Mouse (Mus musculus) kidney, postnatal 36 days (tissue): ENCODE measurements around the gene Zfp593.
A peak's percentile ranks its signal among the peaks of the same experiment; 100 is the strongest.

Experiments used
- DNase-seq, 2 experiments: peaks; one replicate each; pipeline ENCODE4 v3.0.0; 2021 to 2022; ENCODE audit warnings: mixed read lengths in 2 of 2

Zfp593 gene

GRCm38 (mm10) chr4:134256407-134257197, 11.2 kb upstream of the Zfp593 start:
- peak; percentile 70 to 74 for DNase-seq

DNA sequence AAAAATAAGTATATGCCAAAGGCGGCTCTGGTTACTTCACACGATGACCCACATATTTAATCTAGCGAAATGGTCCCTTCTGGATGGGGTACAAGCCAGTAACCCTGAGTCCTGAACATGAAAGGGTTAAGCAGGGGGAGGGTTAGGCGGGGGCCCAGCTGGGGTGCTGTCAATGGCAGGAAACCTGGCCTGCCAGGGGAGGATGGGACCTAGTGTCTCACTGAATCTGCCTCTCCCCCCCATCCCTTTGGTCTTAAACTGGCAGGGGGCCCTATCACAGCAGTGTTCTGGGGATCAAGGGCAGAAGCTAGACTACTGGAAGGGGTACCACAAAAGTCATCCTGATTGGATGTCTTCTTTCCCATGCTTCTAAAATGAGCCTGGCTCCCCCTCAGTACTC, 10.5 kb upstream of the Zfp593 start:
- peak; percentile 46 to 60 for DNase-seq

- no peak for DNase-seq
These were observed 9.4 kb upstream of the Zfp593 start for GRCm38 (mm10) chr4:134254835-134255234.

- peak; percentile 56 to 59 for DNase-seq
These were observed 8.4 kb upstream of the Zfp593 start, which contains the start of gene Grrp1 for GRCm38 (mm10) chr4:134253722-134254324. Gene Grrp1, minus strand, starts transcription at chr4:134254106.

GRCm38 (mm10) chr4:134252911-134253721, 7.7 kb upstream of the Zfp593 start:
- DNase-seq = peak; percentile 59 to 62

GRCm38 (mm10) chr4:134252131-134252910, 6.9 kb upstream of the Zfp593 start:
- DNase-seq = peak; percentile 42 to 59

GRCm38 (mm10) chr4:134251241-134252130, 6.1 kb upstream of the Zfp593 start:
- peak in 1 of 2 experiments; percentile 54 for DNase-seq

DNA sequence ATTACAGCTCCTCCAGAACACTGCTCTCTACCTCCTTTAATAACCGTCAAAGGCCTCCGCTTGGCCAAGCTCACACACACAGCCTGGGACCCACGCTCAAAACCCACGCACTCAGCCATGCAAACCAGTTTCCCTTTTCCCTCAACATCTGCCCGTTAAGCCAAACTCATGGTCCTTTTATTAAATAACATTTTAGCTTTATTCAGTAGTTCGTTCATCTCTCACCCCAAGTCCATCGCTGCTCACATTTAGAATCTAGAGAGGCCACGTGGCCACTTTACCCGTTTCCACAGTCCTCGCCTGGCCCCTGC, 5.5 kb upstream of the Zfp593 start:
- no peak for DNase-seq

- no peak for DNase-seq
These were observed 4.9 kb upstream of the Zfp593 start for GRCm38 (mm10) chr4:134250116-134250929.

DNA sequence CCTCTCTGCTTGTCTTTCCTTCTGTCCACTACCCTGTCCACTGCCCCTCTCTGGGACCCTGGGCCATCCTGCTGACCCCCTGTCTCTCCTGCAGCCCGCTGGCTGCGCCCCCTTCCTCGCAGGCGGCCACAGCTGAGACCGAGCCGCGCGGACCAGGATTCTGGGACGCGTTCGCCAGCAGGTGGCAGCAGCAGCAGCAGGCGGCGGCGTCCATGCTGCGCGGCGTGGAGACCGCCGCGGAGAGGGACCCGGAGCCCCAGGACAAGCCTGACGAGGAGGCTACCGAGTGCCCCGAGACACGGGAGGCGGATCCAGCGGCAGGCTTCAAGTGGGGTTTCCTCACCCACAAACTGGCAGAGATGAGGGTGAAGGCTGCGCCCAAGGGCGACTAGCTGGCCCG, 4.3 kb upstream of the Zfp593 start:
- peak; percentile 64 to 93 for DNase-seq

GRCm38 (mm10) chr4:134246719-134247258, 1.4 kb upstream of the Zfp593 start, which contains the start of gene Gm30191:
Gene Gm30191, plus strand, starts transcription at chr4:134246935.
- DNase-seq = peak in 1 of 2 experiments; percentile 42

GRCm38 (mm10) chr4:134246256-134246655, 864 bp upstream of the Zfp593 start:
- peak in 1 of 2 experiments; percentile 56 for DNase-seq

- DNase-seq = no peak
These were observed 1.7 kb downstream of the Zfp593 start, which contains the start of gene E130218I03Rik for GRCm38 (mm10) chr4:134243516-134244250. Gene E130218I03Rik, plus strand, starts transcription at chr4:134243662.

DNA sequence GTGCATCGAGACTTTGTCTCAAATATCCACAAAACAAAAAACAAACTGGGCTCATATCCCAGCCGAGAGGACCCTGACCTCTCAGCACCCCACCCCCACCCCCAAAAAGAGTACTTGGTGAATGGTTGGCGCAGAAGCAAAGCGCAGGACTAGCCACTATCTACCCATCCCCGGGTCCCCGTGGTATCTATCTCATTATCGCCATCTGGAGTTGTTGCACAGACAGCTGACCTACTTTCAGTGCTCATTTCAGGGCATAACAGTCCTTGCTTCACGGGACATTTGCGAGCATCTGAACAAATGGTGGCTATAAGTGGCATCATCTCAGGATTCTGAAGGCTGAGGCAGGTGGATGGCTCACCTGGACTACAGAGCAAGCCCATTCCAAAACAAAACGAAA, 6.7 kb downstream of the Zfp593 start:
- DNase-seq = no peak

DNA sequence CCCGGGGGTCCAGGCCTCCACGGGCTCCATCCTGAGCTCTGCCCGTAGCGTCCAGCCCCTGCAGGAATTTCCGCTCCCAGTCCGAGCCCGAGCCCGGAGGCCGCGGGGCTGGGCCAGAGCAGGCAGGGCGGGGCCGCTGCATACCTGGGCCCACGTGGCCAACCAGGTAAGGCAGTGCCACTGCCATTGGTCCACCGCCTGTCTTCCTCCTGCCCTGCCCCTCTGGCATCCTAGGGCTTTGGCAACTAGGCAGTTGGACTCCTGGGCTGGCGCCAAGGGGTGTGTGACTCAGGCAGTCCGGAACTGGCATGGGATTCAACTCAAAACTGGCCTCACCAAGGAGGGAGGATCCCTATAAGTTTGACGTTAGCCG, 7.1 kb downstream of the Zfp593 start, which contains the start of gene Cnksr1:
Gene Cnksr1, minus strand, starts transcription at position 121 of the 373 bp plus-strand sequence.
- peak; percentile 96 to 97 for DNase-seq

DNA sequence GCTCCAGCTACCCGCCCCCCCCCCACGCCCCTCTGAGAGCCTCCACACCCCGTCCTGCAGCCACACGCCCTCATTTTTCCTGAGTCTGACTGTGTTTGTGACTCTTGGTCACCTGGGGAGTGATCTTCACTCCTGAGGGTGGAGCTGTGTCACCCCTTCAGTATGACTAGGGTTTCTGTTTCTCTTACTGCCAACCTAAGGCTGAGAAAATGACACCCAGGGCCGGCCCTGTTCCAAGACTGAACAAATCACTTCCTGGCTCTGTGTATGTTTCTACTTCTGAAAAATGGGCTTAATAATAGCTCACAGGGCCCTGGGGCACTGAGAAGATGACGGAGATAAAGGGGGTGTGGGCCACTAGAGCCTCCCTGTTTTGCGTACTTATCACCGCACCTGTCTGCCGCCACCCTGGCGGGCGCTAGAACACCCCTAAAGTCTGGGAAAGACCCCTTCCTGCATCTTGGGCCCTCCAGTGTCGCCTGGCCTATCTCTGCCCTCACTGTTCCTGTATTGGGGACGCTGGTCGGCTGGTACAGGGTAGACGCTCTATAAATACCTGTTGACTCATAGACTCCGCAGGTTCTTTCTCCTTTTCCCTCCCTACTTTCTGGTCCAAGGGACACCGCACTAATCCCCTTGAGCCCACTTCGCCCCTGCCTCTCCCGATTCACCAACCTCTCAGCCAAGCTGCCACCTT, 7.7 kb downstream of the Zfp593 start:
- DNase-seq = no peak

DNA sequence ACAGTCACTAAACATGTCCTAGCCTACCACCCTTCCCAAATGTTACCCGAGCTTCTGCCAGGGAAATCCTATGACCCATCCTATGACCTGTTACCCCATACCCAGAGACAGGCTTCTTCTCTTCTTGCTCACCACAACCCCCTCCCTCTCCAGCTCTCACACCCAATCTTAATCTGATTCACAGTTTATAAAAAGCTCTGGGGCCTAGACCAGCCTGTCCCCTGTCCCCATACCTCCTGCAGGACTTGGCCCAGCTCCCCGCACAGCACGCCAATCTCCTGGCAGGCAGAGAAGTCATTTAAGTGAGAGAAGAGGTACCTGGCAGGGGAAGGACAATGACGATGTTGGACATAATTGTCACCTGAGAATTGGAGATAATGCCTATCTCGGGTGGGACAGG, 10.5 kb downstream of the Zfp593 start:
- DNase-seq = no peak

DNA sequence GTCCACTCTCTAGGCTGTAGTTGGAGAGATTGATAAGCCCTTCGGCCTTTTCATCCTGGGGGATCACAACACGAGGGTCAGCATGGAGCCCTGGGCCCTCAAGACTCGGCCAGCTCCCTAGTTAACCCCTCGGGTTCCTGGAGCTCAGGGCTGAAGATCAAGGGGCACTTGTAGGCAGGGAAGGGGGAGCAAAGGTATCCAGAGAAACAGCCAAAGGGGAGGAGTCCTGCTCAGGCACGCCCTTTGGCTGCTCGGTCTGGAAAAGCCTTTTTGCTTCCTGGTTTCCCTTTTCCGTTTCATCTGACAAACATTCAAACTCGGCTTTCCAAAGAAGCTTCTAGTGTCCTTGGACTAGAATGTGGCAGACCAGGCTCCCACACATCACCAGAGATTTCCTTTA, 15.0 kb downstream of the Zfp593 start:
- DNase-seq = peak; percentile 51 to 64

- no peak for DNase-seq
These were observed 18.2 kb downstream of the Zfp593 start, which contains the start of gene Catsper4 for GRCm38 (mm10) chr4:134227194-134227593. Gene Catsper4, minus strand, starts transcription at chr4:134227383.
